Mouse (Mus musculus): ENCODE results near the gene P2ry10. TPM values are rescaled to one million over a fixed set of nuclear protein-coding genes. Genes with fewer than 3 reads are reported as not detected.
A peak's percentile ranks its signal among the peaks of the same experiment; 100 is the strongest.

P2ry10 gene
- not detected in 2 replicates for total RNA-seq (2012; rRNA removed)
- not detected for polyA plus RNA-seq (2012; ENCODE audit: insufficient read depth in 1 of 2, insufficient read length in 2 of 2, low read depth in 1 of 2, low replicate concordance in 2 of 2, missing spikeins in 1 of 2)

GRCm38 (mm10) chrX:107088177-107088576, at the start of gene P2ry10:
Gene P2ry10, plus strand, starts transcription at chrX:107088492.
- TF ChIP-seq GABPA (IDR thresholded peaks at IDR 0.05; ENCODE audit: low read depth, low read length) (no peak), TCF12 (IDR thresholded peaks at IDR 0.05; ENCODE audit: low read depth, low read length) (no peak)
- no peaks in the 10 kb centered on the region for H3K36me3 ChIP-seq (ENCODE audit: control insufficient read depth in 1 of 2, insufficient read depth in 2 of 2, low read length in 2 of 2)
- H3K27ac ChIP-seq (ENCODE audit: control insufficient read depth, low read depth, low read length): no peak within 1 kb of the TSS
- H3K9me3 ChIP-seq (replicated peaks; ENCODE audit: insufficient read depth, low read length): no peaks in the 10 kb centered on the region
- no peaks in the 10 kb centered on the region for H3K27me3 ChIP-seq (ENCODE audit: control insufficient read depth in 1 of 2, insufficient read depth in 2 of 2, low read length in 2 of 2)
- no peak for DNase-seq (ENCODE audit: low read depth, low spot score)
- H3K4me3 ChIP-seq (ENCODE audit: control insufficient read depth in 1 of 2, insufficient read depth in 1 of 2, low read depth in 2 of 2, low read length in 2 of 2): no peak within 1 kb of the TSS
- no peaks in the 10 kb centered on the region for H3K4me1 ChIP-seq (ENCODE audit: control insufficient read depth in 1 of 2, insufficient read depth in 2 of 2, low read length in 2 of 2)
- no peak within 1 kb of the TSS for H3K9ac ChIP-seq (ENCODE audit: control insufficient read depth, low read depth, low read length, poor library complexity, severe bottlenecking)
- no peaks in the 10 kb centered on the region for H3K79me2 ChIP-seq (ENCODE audit: control insufficient read depth, insufficient read depth, low read length, poor library complexity)

- Histone ChIP-seq H3K27me3 (ENCODE audit: control insufficient read depth in 1 of 2, insufficient read depth in 2 of 2, low read length in 2 of 2) (no peaks in the 10 kb centered on the region), H3K4me3 (ENCODE audit: control insufficient read depth in 1 of 2, insufficient read depth in 1 of 2, low read depth in 2 of 2, low read length in 2 of 2) (no peak overlapping the region), H3K9me3 (replicated peaks; ENCODE audit: insufficient read depth, low read length) (no peaks in the 10 kb centered on the region), H3K9ac (ENCODE audit: control insufficient read depth, low read depth, low read length, poor library complexity, severe bottlenecking) (no peak overlapping the region), H3K27ac (ENCODE audit: control insufficient read depth, low read depth, low read length) (no peak overlapping the region), H3K79me2 (ENCODE audit: control insufficient read depth, insufficient read depth, low read length, poor library complexity) (no peaks in the 10 kb centered on the region), H3K4me1 (ENCODE audit: control insufficient read depth in 1 of 2, insufficient read depth in 2 of 2, low read length in 2 of 2) (peaks cover 0 to 3% of the 10 kb centered on the region in 2 experiments; a peak in 1 of 4 replicates), H3K36me3 (ENCODE audit: control insufficient read depth in 1 of 2, insufficient read depth in 2 of 2, low read length in 2 of 2) (peaks cover 0 to 2% of the 10 kb centered on the region in 2 experiments; a peak in 1 of 4 replicates)
- TF ChIP-seq ETS1 (IDR thresholded peaks at IDR 0.05; ENCODE audit: low read depth, low read length) (peak; percentile 55), ZNF384 (IDR thresholded peaks at IDR 0.05; ENCODE audit: low read depth, low read length) (no peak), EP300 (IDR thresholded peaks at IDR 0.05; ENCODE audit: low read depth in 1 of 2, low read length in 2 of 2) (peak in 1 of 2 experiments; percentile 10; a peak in 1 of 4 replicates)
- peak; percentile 43 for DNase-seq (ENCODE audit: low read depth, low spot score)
Observed at GRCm38 (mm10) chrX:107039146-107039545, 49.1 kb upstream of the P2ry10 start.

GRCm38 (mm10) chrX:107039635-107040034, 48.7 kb upstream of the P2ry10 start:
- H3K79me2 ChIP-seq (ENCODE audit: control insufficient read depth, insufficient read depth, low read length, poor library complexity): no peaks in the 10 kb centered on the region
- H3K9me3 ChIP-seq (replicated peaks; ENCODE audit: insufficient read depth, low read length): no peaks in the 10 kb centered on the region
- no peak overlapping the region; the same call in 1 of the 2 replicates for H3K27ac ChIP-seq (ENCODE audit: control insufficient read depth, low read depth, low read length)
- H3K27me3 ChIP-seq (ENCODE audit: control insufficient read depth in 1 of 2, insufficient read depth in 2 of 2, low read length in 2 of 2): no peaks in the 10 kb centered on the region
- TF ChIP-seq TCF12 (IDR thresholded peaks at IDR 0.05; ENCODE audit: low read depth, low read length) (peak; percentile 85), RCOR1 (IDR thresholded peaks at IDR 0.05; ENCODE audit: low read depth, low read length) (peak; percentile 76), EP300 (IDR thresholded peaks at IDR 0.05; ENCODE audit: low read depth in 1 of 2, low read length in 2 of 2) (peak; percentile 75 to 84), GATA1 (IDR thresholded peaks at IDR 0.05; ENCODE audit: low read depth, low read length) (peak; percentile 82), MYC (IDR thresholded peaks at IDR 0.05; ENCODE audit: low read depth, low read length) (no peak), KAT2A (conservative IDR thresholded peaks at IDR 0.05; ENCODE audit: low read depth, low read length) (no peak), MEF2A (IDR thresholded peaks at IDR 0.05; ENCODE audit: extremely low read depth, insufficient replicate concordance, low read depth, low read length, poor library complexity, severe bottlenecking) (no peak), POLR2A (IDR thresholded peaks at IDR 0.05; ENCODE audit: control insufficient read depth in 1 of 2, insufficient read depth in 1 of 2, low read depth in 1 of 2, low read length in 2 of 2, poor library complexity in 1 of 2) (no peak), MXI1 (IDR thresholded peaks at IDR 0.05; ENCODE audit: low read depth, low read length) (no peak), UBTF (IDR thresholded peaks at IDR 0.05; ENCODE audit: borderline replicate concordance, insufficient read depth, low read depth, low read length) (no peak), ELF1 (IDR thresholded peaks at IDR 0.05; ENCODE audit: low read depth, low read length) (no peak), CTCF (IDR thresholded peaks at IDR 0.05 in 2 of 3, conservative IDR thresholded peaks at IDR 0.05 in 1 of 3; ENCODE audit: control insufficient read depth in 1 of 3, insufficient read depth in 1 of 3, low read depth in 2 of 3, low read length in 3 of 3, poor library complexity in 1 of 3, severe bottlenecking in 1 of 3) (no peak), TBP (IDR thresholded peaks at IDR 0.05; ENCODE audit: low read depth, low read length) (no peak), POLR2AphosphoS2 (IDR thresholded peaks at IDR 0.05; ENCODE audit: low read length) (no peak), ZNF384 (IDR thresholded peaks at IDR 0.05; ENCODE audit: low read depth, low read length) (0 out of 2 replicates have a peak, but pooled peaks have one; percentile 32), MYB (IDR thresholded peaks at IDR 0.05; ENCODE audit: low read depth, low read length) (no peak), TAL1 (IDR thresholded peaks at IDR 0.05; ENCODE audit: low read length) (peak; percentile 25; the same call in 1 of the 2 replicates), E2F4 (IDR thresholded peaks at IDR 0.05; ENCODE audit: borderline replicate concordance, low read depth, low read length) (no peak), NRF1 (IDR thresholded peaks at IDR 0.05; ENCODE audit: insufficient read depth, low read depth, low read length, poor library complexity, severe bottlenecking) (no peak), ETS1 (IDR thresholded peaks at IDR 0.05; ENCODE audit: low read depth, low read length) (peak; percentile 67; the same call in 1 of the 2 replicates)
- peak; percentile 48 for DNase-seq (ENCODE audit: low read depth, low spot score)
- H3K4me1 ChIP-seq (ENCODE audit: control insufficient read depth in 1 of 2, insufficient read depth in 2 of 2, low read length in 2 of 2): peaks cover 0 to 3% of the 10 kb centered on the region in 2 experiments; a peak in 1 of 4 replicates
- no peak overlapping the region for H3K9ac ChIP-seq (ENCODE audit: control insufficient read depth, low read depth, low read length, poor library complexity, severe bottlenecking)
- H3K4me3 ChIP-seq (ENCODE audit: control insufficient read depth in 1 of 2, insufficient read depth in 1 of 2, low read depth in 2 of 2, low read length in 2 of 2): no peak overlapping the region
- H3K36me3 ChIP-seq (ENCODE audit: control insufficient read depth in 1 of 2, insufficient read depth in 2 of 2, low read length in 2 of 2): peaks cover 0 to 2% of the 10 kb centered on the region in 2 experiments; a peak in 1 of 4 replicates

Data from MEL (cell line).